Mouse (Mus musculus) hindbrain, postnatal 0 days (tissue): Measurements from ENCODE around the gene Cyp27b1. TPM values are rescaled to one million over a fixed set of nuclear protein-coding genes. Genes with fewer than 3 reads are reported as not detected.

Experiments
- ATAC-seq: fragments of 200-750 bp; cut with Nextera tagmentation; 2 replicates; pipeline ENCODE4 v1.8.0; 2017; ENCODE audit warnings: mild to moderate bottlenecking, moderate TSS enrichment, moderate library complexity
- DNase-seq: peaks from one replicate; pipeline ENCODE4 v3.0.0-alpha.2; 2015; ENCODE audit warnings: low spot score
- H3K27ac ChIP-seq: fragments of 300-500 bp; sonication (generic); 2 replicates; pipeline ENCODE4 v1.5.1; 2014; ENCODE audit warnings: mild to moderate bottlenecking
- H3K27me3 ChIP-seq: fragments of 300-500 bp; sonication (generic); 2 replicates; pipeline ENCODE4 v1.6.1; 2014; ENCODE audit warnings: low read length, mixed read lengths; ENCODE audit not compliant: insufficient read depth
- H3K36me3 ChIP-seq: fragments of 300-500 bp; sonication (generic); 2 replicates; pipeline ENCODE4 v1.6.1; 2014; ENCODE audit warnings: low read length, mixed read lengths; ENCODE audit not compliant: insufficient read depth
- H3K4me1 ChIP-seq: fragments of 300-500 bp; sonication (generic); 2 replicates; pipeline ENCODE4 v1.6.1; 2014; ENCODE audit warnings: antibody characterized with exemption, low read length, mixed read lengths; ENCODE audit not compliant: insufficient read depth
- H3K4me2 ChIP-seq: fragments of 300-500 bp; sonication (generic); 2 replicates; pipeline ENCODE4 v1.6.1; 2014; ENCODE audit warnings: low read depth, mild to moderate bottlenecking, low read length, moderate library complexity, mixed read lengths
- H3K4me3 ChIP-seq: fragments of 300-500 bp; sonication (generic); 2 replicates; pipeline ENCODE4 v1.5.1; 2014; ENCODE audit warnings: low read length
- H3K9ac ChIP-seq: fragments of 300-500 bp; sonication (generic); replicated peaks from 2 replicates; pipeline ENCODE4 v1.6.1; 2014; ENCODE audit warnings: mild to moderate bottlenecking, low read length, moderate library complexity, mixed read lengths
- H3K9me3 ChIP-seq: fragments of 300-500 bp; sonication (generic); 2 replicates; pipeline ENCODE4 v1.6.1; 2016; ENCODE audit warnings: low read length, mixed read lengths
- CTCF ChIP-seq: IDR thresholded peaks from 2 replicates; pipeline ENCODE4 v1.5.1; 2016; ENCODE audit warnings: antibody characterized with exemption, control low read depth, low read depth
- whole genome bisulfite sequencing: fragments of 180-500 bp; shearing (Covaris S2); extraction: QIAGEN DNeasy Blood & Tissue Kit; methylation state at CpG from one replicate; pipeline ENCODE4 v1.1.7; 2014; 5-methylcytosine and 5-hydroxymethylcytosine counted together
- polyA plus RNA-seq: library from polyadenylated mRNA; unstranded; fragments of >200 nt; fragmentation: Nextera tagmentation; extraction: Ambion mirVana; gene quantifications from 2 replicates; pipeline ENCODE4 v1.2.1, GENCODE M21; 2015
- total RNA-seq: library from RNA; depleted of rRNA; stranded (reverse); fragments of >200 nt; gene quantifications from 2 replicates; pipeline ENCODE4 v1.2.3, GENCODE M21; 2014

The Cyp27b1 gene
- total and polyA plus RNA-seq, 2 experiments from 2014 or later = 0.26 TPM; not detected in 1

- Histone ChIP-seq H3K9me3 (no peaks in the 10 kb centered on the region), H3K4me1 (peaks cover 9% of the 10 kb centered on the region), H3K36me3 (peaks cover 23% of the 10 kb centered on the region; the same call in 1 of the 2 replicates), H3K4me2 (no peak overlapping the region), H3K4me3 (no peak overlapping the region), H3K27ac (no peak overlapping the region), H3K27me3 (no peaks in the 10 kb centered on the region), H3K9ac (no peak overlapping the region)
- DNase-seq (no peak), ATAC-seq (no peak)
- peak; percentile 37 for TF ChIP-seq CTCF
- 77% methylated on average over 6 of the region's 6 CpGs for WGBS
Measured at GRCm38 (mm10) chr10:127085633-127086032, 37.6 kb downstream of the Cyp27b1 start.

DNA sequence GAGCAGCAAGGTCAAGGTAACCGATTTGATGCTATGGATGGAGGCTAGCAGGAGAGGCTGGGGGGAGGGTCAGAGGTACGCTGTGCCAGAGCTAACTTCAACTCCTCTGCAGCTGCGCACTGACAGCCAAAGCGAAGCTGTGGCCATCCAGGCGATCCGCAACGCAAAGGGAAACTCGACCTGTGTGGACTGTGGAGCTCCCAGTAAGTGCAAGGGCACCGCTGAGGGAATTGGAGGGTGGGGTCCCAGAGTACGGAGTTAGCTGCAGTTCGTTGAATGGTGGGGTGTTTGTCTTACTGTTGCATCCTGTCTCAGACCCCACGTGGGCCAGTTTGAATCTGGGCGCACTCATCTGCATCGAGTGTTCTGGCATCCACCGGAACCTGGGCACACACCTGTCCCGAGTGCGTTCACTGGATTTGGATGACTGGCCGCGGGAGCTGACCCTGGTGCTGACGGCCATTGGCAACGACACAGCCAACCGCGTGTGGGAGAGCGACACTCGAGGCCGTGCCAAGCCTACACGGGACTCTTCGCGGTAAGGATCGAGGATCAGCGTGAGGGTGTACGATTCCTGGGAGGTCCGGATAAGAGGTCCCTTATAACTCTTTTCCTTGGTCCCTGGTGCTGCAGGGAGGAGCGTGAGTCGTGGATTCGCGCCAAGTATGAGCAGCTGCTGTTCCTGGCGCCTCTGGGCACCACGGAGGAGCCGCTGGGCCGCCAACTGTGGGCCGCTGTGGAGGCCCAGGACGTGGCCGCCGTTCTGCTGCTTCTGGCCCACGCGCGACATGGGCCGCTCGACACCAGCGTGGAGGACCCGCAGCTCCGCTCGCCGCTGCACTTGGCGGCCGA, 42.7 kb downstream of the Cyp27b1 start:
- peak; percentile 67 for DNase-seq
- H3K36me3 ChIP-seq = peaks cover 10% of the 10 kb centered on the region; the same call in 1 of the 2 replicates
- H3K9ac ChIP-seq = peak overlapping the region; percentile 28; the same call in 1 of the 2 replicates
- no peak for TF ChIP-seq CTCF
- H3K4me3 ChIP-seq = peak overlapping the region; percentile 21
- 0 out of 2 replicates have a peak, but pooled peaks have one; percentile 2 for ATAC-seq
- peaks cover 6% of the 10 kb centered on the region for H3K4me1 ChIP-seq
- WGBS = 12% methylated on average over 57 of the region's 57 CpGs
- peak overlapping the region; percentile 49 for H3K4me2 ChIP-seq
- peak overlapping the region; percentile 36; the same call in 1 of the 2 replicates for H3K27ac ChIP-seq
- no peaks in the 10 kb centered on the region for H3K9me3 ChIP-seq
- no peaks in the 10 kb centered on the region for H3K27me3 ChIP-seq

DNA sequence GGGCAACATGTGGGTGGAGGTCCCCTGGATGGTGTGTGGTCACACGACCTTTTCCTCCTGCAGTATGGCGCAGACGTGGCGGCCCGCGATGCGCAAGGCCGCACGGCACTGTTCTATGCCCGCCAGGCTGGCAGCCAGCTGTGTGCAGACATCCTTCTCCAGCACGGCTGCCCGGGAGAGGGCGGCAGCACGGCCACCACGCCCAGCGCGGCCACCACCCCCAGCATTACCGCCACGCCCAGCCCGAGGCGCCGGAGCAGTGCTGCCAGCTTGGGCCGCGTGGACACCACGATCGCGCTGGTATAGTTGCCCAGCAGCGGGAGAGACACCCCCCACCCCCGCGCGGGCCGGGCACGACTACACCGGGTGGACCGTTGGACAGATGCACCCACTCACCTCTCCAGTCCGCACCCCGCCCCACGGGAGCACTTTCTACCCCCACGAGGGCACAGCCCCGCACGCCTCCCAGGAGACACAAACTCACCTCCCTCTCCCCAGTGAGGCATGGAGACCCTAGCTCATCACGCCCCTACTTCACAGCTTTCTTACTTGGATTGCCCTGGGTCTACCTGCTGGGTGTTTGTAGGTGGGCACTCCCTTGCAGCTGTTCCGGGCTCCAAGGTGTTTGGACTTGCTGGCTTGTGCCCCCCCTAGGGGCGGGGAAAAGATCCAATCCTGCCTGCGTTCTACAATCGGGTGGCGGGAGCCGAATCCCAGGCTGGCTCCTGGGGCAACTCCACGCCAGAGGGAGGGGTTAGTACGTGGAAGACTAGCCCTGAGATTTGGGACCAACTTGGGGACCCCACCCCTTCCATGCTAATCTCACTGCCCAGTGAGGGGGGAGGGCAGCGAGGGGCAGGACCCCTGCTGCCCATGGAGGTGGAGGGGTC, 43.7 kb downstream of the Cyp27b1 start:
- peak; percentile 33 for ATAC-seq
- H3K27ac ChIP-seq = 0 out of 2 replicates have a peak overlapping the region, but pooled peaks have one; percentile 36
- no peaks in the 10 kb centered on the region for H3K27me3 ChIP-seq
- peak overlapping the region; percentile 28; the same call in 1 of the 2 replicates for H3K9ac ChIP-seq
- H3K9me3 ChIP-seq = no peaks in the 10 kb centered on the region
- peak overlapping the region; percentile 21 for H3K4me3 ChIP-seq
- peaks cover 17% of the 10 kb centered on the region; the same call in 1 of the 2 replicates for H3K36me3 ChIP-seq
- H3K4me2 ChIP-seq = peak overlapping the region; percentile 49
- no peak; the same call in 1 of the 2 replicates for TF ChIP-seq CTCF
- WGBS = 10% methylated on average over 48 of the region's 51 CpGs
- peak; percentile 57 for DNase-seq
- peaks cover 6% of the 10 kb centered on the region for H3K4me1 ChIP-seq

GRCm38 (mm10) chr10:127092742-127093141, 44.7 kb downstream of the Cyp27b1 start:
- whole genome bisulfite sequencing = 56% methylated on average over 4 of the region's 4 CpGs
- DNase-seq (no peak), ATAC-seq (no peak)
- Histone ChIP-seq H3K27me3 (no peaks in the 10 kb centered on the region), H3K9me3 (no peaks in the 10 kb centered on the region), H3K4me1 (peaks cover 6% of the 10 kb centered on the region), H3K4me2 (no peak overlapping the region), H3K27ac (no peak overlapping the region), H3K36me3 (peaks cover 20% of the 10 kb centered on the region), H3K9ac (no peak overlapping the region), H3K4me3 (no peak overlapping the region)
- no peak for TF ChIP-seq CTCF

DNA sequence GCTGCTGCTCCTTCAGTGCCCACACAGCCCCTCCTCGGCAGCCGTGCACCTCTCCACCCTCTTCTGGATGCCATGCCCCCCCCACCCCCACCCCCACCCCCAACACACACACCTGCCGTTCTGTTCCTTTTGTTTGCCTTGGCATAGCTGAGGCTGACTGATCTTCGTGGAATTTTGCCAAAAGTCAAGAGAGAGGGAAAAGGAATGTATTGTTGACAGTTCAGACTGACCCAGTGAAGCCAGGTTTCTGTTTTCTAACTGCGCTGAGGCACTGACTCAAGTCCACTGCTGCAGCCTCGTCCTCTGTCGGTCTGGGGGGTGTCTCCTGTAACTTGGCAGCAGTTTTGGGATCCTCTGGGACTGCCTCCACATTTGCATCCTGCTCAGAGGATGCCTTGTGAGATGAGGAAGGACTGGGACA, 46.3 kb downstream of the Cyp27b1 start:
- Histone ChIP-seq H3K9ac (no peak overlapping the region), H3K4me3 (no peak overlapping the region), H3K27ac (peak overlapping the region; percentile 60; the same call in 1 of the 2 replicates), H3K27me3 (no peaks in the 10 kb centered on the region), H3K4me1 (peaks cover 6% of the 10 kb centered on the region), H3K36me3 (peaks cover 27% of the 10 kb centered on the region), H3K9me3 (no peaks in the 10 kb centered on the region), H3K4me2 (no peak overlapping the region)
- no peak for TF ChIP-seq CTCF
- WGBS = 17% methylated on average over 7 of the region's 7 CpGs
- DNase-seq (peak; percentile 54), ATAC-seq (no peak)

DNA sequence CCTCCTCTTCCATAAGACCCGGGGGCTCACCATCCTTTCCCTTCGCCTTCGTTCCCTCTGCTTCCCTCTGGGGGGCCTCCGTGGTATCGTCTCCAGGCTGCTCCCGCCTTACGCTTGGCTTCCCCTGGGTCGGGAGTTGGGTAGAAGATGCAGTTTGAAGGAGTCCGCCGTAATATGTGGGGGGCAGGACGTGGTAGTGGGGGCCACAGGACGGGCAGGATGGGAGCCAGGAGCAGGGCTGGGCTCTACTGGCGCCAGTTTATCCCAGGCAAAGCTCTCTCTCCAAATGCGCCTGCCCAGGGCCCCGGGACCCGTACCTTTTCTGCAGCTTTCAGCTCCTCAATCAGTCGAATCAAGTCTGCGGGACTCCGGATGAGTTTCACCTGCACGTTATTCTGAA, 50.5 kb downstream of the Cyp27b1 start:
- H3K9ac ChIP-seq = no peak overlapping the region
- H3K27ac ChIP-seq = no peak overlapping the region
- no peak for DNase-seq
- TF ChIP-seq CTCF = no peak
- no peaks in the 10 kb centered on the region for H3K9me3 ChIP-seq
- 79% methylated on average over 20 of the region's 20 CpGs for WGBS
- no peaks in the 10 kb centered on the region for H3K27me3 ChIP-seq
- peaks cover 6% of the 10 kb centered on the region; the same call in 1 of the 2 replicates for H3K4me1 ChIP-seq
- no peak overlapping the region for H3K4me3 ChIP-seq
- H3K36me3 ChIP-seq = peaks cover 31% of the 10 kb centered on the region
- ATAC-seq = no peak
- no peak overlapping the region for H3K4me2 ChIP-seq
